Mouse (Mus musculus): ENCODE measurements around the gene Inpp5k. TPM values are rescaled to one million over a fixed set of nuclear protein-coding genes. Genes with fewer than 3 reads are reported as not detected.
A peak's percentile ranks its signal among the peaks of the same experiment; 100 is the strongest.

The Inpp5k gene
- polyA plus RNA-seq (2016; fragmentation: Nextera tagmentation; extraction: Ambion mirVana): 21.5 and 25.4 TPM in 2 replicates

- Histone ChIP-seq H3K9me3 (no peaks in the 10 kb centered on the region), H3K4me2 (peak within 1 kb of the TSS; percentile 86), H3K36me3 (replicated peaks) (peaks cover 26% of the 10 kb centered on the region), H3K27ac (peak within 1 kb of the TSS; percentile 68), H3K27me3 (no peaks in the 10 kb centered on the region), H3K9ac (peak within 1 kb of the TSS; percentile 79), H3K4me1 (peaks cover 24% of the 10 kb centered on the region), H3K4me3 (replicated peaks) (peak within 1 kb of the TSS; percentile 73)
- under 1% methylated on average over 53 of the region's 53 CpGs for WGBS
- ATAC-seq (ENCODE audit: low FRiP score): peak; percentile 100
Measured at GRCm38 (mm10) chr11:75630645-75631229, at the start of gene Inpp5k. Inpp5k (plus strand) TSS chr11:75630988.

GRCm38 (mm10) chr11:75581495-75582149, 49.2 kb upstream of the Inpp5k start:
- ATAC-seq (ENCODE audit: low FRiP score): no peak
- H3K4me3 ChIP-seq (replicated peaks): no peak overlapping the region
- 96% methylated on average over 7 of the region's 7 CpGs for WGBS

GRCm38 (mm10) chr11:75583521-75583920, 47.3 kb upstream of the Inpp5k start:
- Histone ChIP-seq H3K9ac (no peak overlapping the region), H3K27ac (no peak overlapping the region), H3K4me1 (peaks cover under 1% of the 10 kb centered on the region; the same call in 1 of the 2 replicates), H3K9me3 (no peaks in the 10 kb centered on the region), H3K4me2 (no peak overlapping the region), H3K27me3 (no peaks in the 10 kb centered on the region), H3K36me3 (replicated peaks) (no peaks in the 10 kb centered on the region), H3K4me3 (replicated peaks) (no peak overlapping the region)
- WGBS: 65% methylated on average over 2 of the region's 2 CpGs
- no peak for ATAC-seq (ENCODE audit: low FRiP score)

More at GRCm38 (mm10) chr11:75581495-75582149, 49.2 kb upstream of the Inpp5k start:
- Histone ChIP-seq H3K27me3 (no peaks in the 10 kb centered on the region), H3K9ac (no peak overlapping the region), H3K4me1 (no peaks in the 10 kb centered on the region), H3K4me2 (no peak overlapping the region), H3K27ac (no peak overlapping the region), H3K9me3 (no peaks in the 10 kb centered on the region), H3K36me3 (replicated peaks) (no peaks in the 10 kb centered on the region)

- peaks cover 16% of the 10 kb centered on the region for H3K4me1 ChIP-seq
- no peaks in the 10 kb centered on the region for H3K36me3 ChIP-seq (replicated peaks)
- H3K4me3 ChIP-seq (replicated peaks): no peak overlapping the region
- 89% methylated on average over 4 of the region's 4 CpGs for WGBS
- H3K9ac ChIP-seq: no peak overlapping the region
- no peaks in the 10 kb centered on the region for H3K27me3 ChIP-seq
- H3K9me3 ChIP-seq: no peaks in the 10 kb centered on the region
- no peak overlapping the region for H3K4me2 ChIP-seq
- no peak overlapping the region for H3K27ac ChIP-seq
- ATAC-seq (ENCODE audit: low FRiP score): no peak
Measured at GRCm38 (mm10) chr11:75585061-75585460, 45.7 kb upstream of the Inpp5k start.

GRCm38 (mm10) chr11:75585978-75586377, 44.8 kb upstream of the Inpp5k start:
- Histone ChIP-seq H3K9ac (no peak overlapping the region), H3K36me3 (replicated peaks) (no peaks in the 10 kb centered on the region)

GRCm38 (mm10) chr11:75586963-75587362, 43.8 kb upstream of the Inpp5k start:
- Histone ChIP-seq H3K4me1 (peaks cover 18% of the 10 kb centered on the region), H3K27me3 (no peaks in the 10 kb centered on the region), H3K9me3 (no peaks in the 10 kb centered on the region), H3K27ac (no peak overlapping the region), H3K9ac (no peak overlapping the region), H3K4me2 (no peak overlapping the region; the same call in 1 of the 2 replicates), H3K4me3 (replicated peaks) (no peak overlapping the region), H3K36me3 (replicated peaks) (no peaks in the 10 kb centered on the region)
- WGBS: 86% methylated on average over 5 of the region's 5 CpGs
- ATAC-seq (ENCODE audit: low FRiP score): no peak

More at GRCm38 (mm10) chr11:75585978-75586377, 44.8 kb upstream of the Inpp5k start:
- no peak for ATAC-seq (ENCODE audit: low FRiP score)
- no peak overlapping the region for H3K4me2 ChIP-seq
- no peaks in the 10 kb centered on the region for H3K27me3 ChIP-seq
- WGBS: 78% methylated on average over 5 of the region's 5 CpGs
- no peak overlapping the region for H3K27ac ChIP-seq
- peaks cover 18% of the 10 kb centered on the region for H3K4me1 ChIP-seq
- H3K9me3 ChIP-seq: no peaks in the 10 kb centered on the region
- H3K4me3 ChIP-seq (replicated peaks): no peak overlapping the region

GRCm38 (mm10) chr11:75587493-75588284, 43.1 kb upstream of the Inpp5k start, which contains the start of gene Pitpna:
Pitpna (plus strand) TSS chr11:75588097.
- peaks cover 6% of the 10 kb centered on the region for H3K36me3 ChIP-seq (replicated peaks)
- H3K27ac ChIP-seq: peak within 1 kb of the TSS; percentile 87
- peak; percentile 94 for ATAC-seq (ENCODE audit: low FRiP score)
- peak within 1 kb of the TSS; percentile 77 for H3K4me2 ChIP-seq
- no peaks in the 10 kb centered on the region for H3K27me3 ChIP-seq
- peak within 1 kb of the TSS; percentile 96 for H3K9ac ChIP-seq
- peaks cover 18% of the 10 kb centered on the region for H3K4me1 ChIP-seq
- 6% methylated on average over 49 of the region's 49 CpGs for WGBS
- peak within 1 kb of the TSS; percentile 85 for H3K4me3 ChIP-seq (replicated peaks)
- no peaks in the 10 kb centered on the region for H3K9me3 ChIP-seq

- Histone ChIP-seq H3K9me3 (no peaks in the 10 kb centered on the region), H3K4me3 (replicated peaks) (peak overlapping the region; percentile 85), H3K36me3 (replicated peaks) (peaks cover 14% of the 10 kb centered on the region), H3K4me1 (peaks cover 18% of the 10 kb centered on the region), H3K9ac (peak overlapping the region; percentile 96), H3K27me3 (no peaks in the 10 kb centered on the region), H3K27ac (peak overlapping the region; percentile 87), H3K4me2 (peak overlapping the region; percentile 77)
- ATAC-seq (ENCODE audit: low FRiP score): peak; percentile 82
- WGBS: 1% methylated on average over 37 of the region's 37 CpGs
Measured at GRCm38 (mm10) chr11:75588285-75588941, 42.4 kb upstream of the Inpp5k start.

GRCm38 (mm10) chr11:75592612-75593011, 38.2 kb upstream of the Inpp5k start:
- no peak overlapping the region for H3K4me2 ChIP-seq
- no peak overlapping the region for H3K27ac ChIP-seq
- H3K27me3 ChIP-seq: no peaks in the 10 kb centered on the region
- no peak overlapping the region for H3K9ac ChIP-seq
- no peak for ATAC-seq (ENCODE audit: low FRiP score)
- no peak overlapping the region for H3K4me3 ChIP-seq (replicated peaks)
- no peaks in the 10 kb centered on the region for H3K9me3 ChIP-seq
- peaks cover 46% of the 10 kb centered on the region for H3K36me3 ChIP-seq (replicated peaks)
- WGBS: 88% methylated on average over 5 of the region's 5 CpGs
- H3K4me1 ChIP-seq: peaks cover 18% of the 10 kb centered on the region

- Histone ChIP-seq H3K4me2 (no peak overlapping the region), H3K4me1 (peaks cover 9% of the 10 kb centered on the region), H3K9ac (no peak overlapping the region), H3K9me3 (no peaks in the 10 kb centered on the region), H3K4me3 (replicated peaks) (no peak overlapping the region), H3K27ac (no peak overlapping the region), H3K36me3 (replicated peaks) (peaks cover 63% of the 10 kb centered on the region), H3K27me3 (no peaks in the 10 kb centered on the region)
- WGBS: 92% methylated on average over 9 of the region's 9 CpGs
- ATAC-seq (ENCODE audit: low FRiP score): no peak
Measured at GRCm38 (mm10) chr11:75594431-75594830, 36.4 kb upstream of the Inpp5k start.

GRCm38 (mm10) chr11:75595404-75595803, 35.4 kb upstream of the Inpp5k start:
- peaks cover 69% of the 10 kb centered on the region for H3K36me3 ChIP-seq (replicated peaks)
- WGBS: 74% methylated on average over 2 of the region's 2 CpGs
- no peak overlapping the region for H3K4me2 ChIP-seq
- H3K9ac ChIP-seq: no peak overlapping the region
- H3K4me1 ChIP-seq: no peaks in the 10 kb centered on the region
- no peaks in the 10 kb centered on the region for H3K9me3 ChIP-seq
- no peaks in the 10 kb centered on the region for H3K27me3 ChIP-seq
- no peak for ATAC-seq (ENCODE audit: low FRiP score)
- H3K27ac ChIP-seq: no peak overlapping the region
- no peak overlapping the region for H3K4me3 ChIP-seq (replicated peaks)

GRCm38 (mm10) chr11:75595816-75596215, 35.0 kb upstream of the Inpp5k start:
- no peaks in the 10 kb centered on the region for H3K27me3 ChIP-seq
- H3K9me3 ChIP-seq: no peaks in the 10 kb centered on the region
- WGBS: 65% methylated on average over 7 of the region's 7 CpGs
- peaks cover 73% of the 10 kb centered on the region for H3K36me3 ChIP-seq (replicated peaks)
- H3K4me3 ChIP-seq (replicated peaks): no peak overlapping the region
- no peak overlapping the region for H3K27ac ChIP-seq
- no peak overlapping the region for H3K4me2 ChIP-seq
- no peaks in the 10 kb centered on the region for H3K4me1 ChIP-seq
- H3K9ac ChIP-seq: no peak overlapping the region
- no peak for ATAC-seq (ENCODE audit: low FRiP score)
